ENCODE assay signal across 22 mouse cellular contexts in genomic region chr14:61559856-61560255, GRCm38 (mm10). TPM values are rescaled to one million over a fixed set of nuclear protein-coding genes. Genes with fewer than 3 reads are reported as not detected.
DNase-seq lines count a peak whose midpoint lies in the region; ATAC-seq and TF ChIP-seq lines count a peak whose summit lies in the region.
"Had no signal": no experiment of that assay in that cellular context is flagged by ENCODE, and none has a peak within 500 bp of the region (broad histone marks: within the 10 kb centered on the region; RNA-seq: fewer than 3 reads in every experiment).

No protein-coding gene starts in this region.

- no peaks in the 10 kb centered on the region for H3K4me1 ChIP-seq in intestine, postnatal 0 days (replicated peaks; ENCODE audit: control insufficient read depth, insufficient read depth, low read length)
- H3K4me1 ChIP-seq in intestine, embryonic 15.5 days (replicated peaks), result no peaks in the 10 kb centered on the region
- H3K4me1 ChIP-seq in liver, adult 2 months (ENCODE audit: control insufficient read depth, insufficient read depth, low read length), result peaks cover 3% of the 10 kb centered on the region
- peaks cover 2 to 3% of the 10 kb centered on the region in 2 experiments; a peak in 1 of 4 replicates for H3K4me1 ChIP-seq in ES-E14 (ENCODE audit: control insufficient read depth in 2 of 2, insufficient read depth in 2 of 2, low read length in 2 of 2, poor library complexity in 1 of 2)
- no peaks in the 10 kb centered on the region for H3K4me1 ChIP-seq in lung, postnatal 0 days (ENCODE audit: insufficient read depth, low read depth, low read length)
- peaks cover 9% of the 10 kb centered on the region for H3K4me1 ChIP-seq in forebrain, embryonic 13.5 days

- no peaks in the 10 kb centered on the region for H3K36me3 ChIP-seq in intestine, postnatal 0 days (ENCODE audit: control insufficient read depth, insufficient read depth)
- no peaks in the 10 kb centered on the region for H3K36me3 ChIP-seq in intestine, embryonic 15.5 days
- H3K36me3 ChIP-seq in liver, adult 2 months (ENCODE audit: control insufficient read depth, insufficient read depth, low read length), result no peaks in the 10 kb centered on the region
- H3K36me3 ChIP-seq in ES-E14 (ENCODE audit: control insufficient read depth, insufficient read depth, low read length, poor library complexity, severe bottlenecking), result no peaks in the 10 kb centered on the region
- no peaks in the 10 kb centered on the region for H3K36me3 ChIP-seq in lung, postnatal 0 days (ENCODE audit: insufficient read depth, low read length)
- no peaks in the 10 kb centered on the region for H3K36me3 ChIP-seq in forebrain, embryonic 13.5 days (ENCODE audit: poor library complexity, severe bottlenecking)
- H3K36me3 ChIP-seq: embryonic facial prominence, embryonic 15.5 days; forebrain, embryonic 10.5 days; heart, embryonic 12.5 days; lung, embryonic 15.5 days had no signal

- no peak for TF ChIP-seq EP300 in lung, postnatal 0 days (IDR thresholded peaks at IDR 0.05)

- no peak overlapping the region for H3K4me2 ChIP-seq in intestine, postnatal 0 days (replicated peaks; ENCODE audit: low read depth)
- no peak overlapping the region for H3K4me2 ChIP-seq in intestine, embryonic 15.5 days (replicated peaks)
- no peak overlapping the region for H3K4me2 ChIP-seq in lung, postnatal 0 days (replicated peaks; ENCODE audit: low read depth, low read length)
- no peak overlapping the region for H3K4me2 ChIP-seq in forebrain, embryonic 13.5 days
- H3K4me2 ChIP-seq: embryonic facial prominence, embryonic 15.5 days; heart, embryonic 12.5 days; hindbrain, embryonic 14.5 days; lung, embryonic 15.5 days had no signal

- TF ChIP-seq POLR2A in liver, adult 2 months (IDR thresholded peaks at IDR 0.05; ENCODE audit: extremely low read depth, insufficient read depth, low read length), result no peak

- no peak overlapping the region for H3K4me3 ChIP-seq in intestine, postnatal 0 days (ENCODE audit: low read depth, low read length)
- no peak overlapping the region for H3K4me3 ChIP-seq in intestine, embryonic 15.5 days (replicated peaks)
- no peak overlapping the region for H3K4me3 ChIP-seq in liver, adult 2 months (ENCODE audit: insufficient read depth, low read depth, low read length)
- no peak overlapping the region for H3K4me3 ChIP-seq in ES-E14 (ENCODE audit: insufficient read depth in 1 of 2, low read depth in 1 of 2, low read length in 2 of 2, poor library complexity in 1 of 2, severe bottlenecking in 1 of 2)
- H3K4me3 ChIP-seq in lung, postnatal 0 days (ENCODE audit: low read depth, low read length), result no peak overlapping the region
- H3K4me3 ChIP-seq in forebrain, embryonic 13.5 days, result no peak overlapping the region
- H3K4me3 ChIP-seq: embryonic facial prominence, embryonic 15.5 days; forebrain, embryonic 10.5 days; gastrocnemius, adult 2 months; heart, embryonic 12.5 days; lung, embryonic 15.5 days; megakaryocyte, embryonic 14.5 days had no signal

- H3K27me3 ChIP-seq in intestine, postnatal 0 days (replicated peaks; ENCODE audit: control insufficient read depth, insufficient read depth, low read length), result no peaks in the 10 kb centered on the region
- no peaks in the 10 kb centered on the region for H3K27me3 ChIP-seq in intestine, embryonic 15.5 days (replicated peaks)
- H3K27me3 ChIP-seq in liver, adult 2 months (ENCODE audit: control insufficient read depth, insufficient read depth, low read length), result no peaks in the 10 kb centered on the region
- H3K27me3 ChIP-seq in lung, postnatal 0 days (replicated peaks; ENCODE audit: insufficient read depth, low read length), result no peaks in the 10 kb centered on the region
- 0 out of 2 replicates have a peak, but pooled peaks cover 3% of the 10 kb centered on the region for H3K27me3 ChIP-seq in forebrain, embryonic 13.5 days
- H3K27me3 ChIP-seq: embryonic facial prominence, embryonic 15.5 days; heart, embryonic 12.5 days had no signal

- no peak overlapping the region for H3K9ac ChIP-seq in intestine, postnatal 0 days (ENCODE audit: low read depth, low read length)
- no peak overlapping the region for H3K9ac ChIP-seq in intestine, embryonic 15.5 days
- H3K9ac ChIP-seq in liver, adult 2 months (ENCODE audit: low read depth, low read length), result no peak overlapping the region
- no peak overlapping the region for H3K9ac ChIP-seq in ES-E14 (ENCODE audit: insufficient read depth, low read depth, low read length, poor library complexity, severe bottlenecking)
- no peak overlapping the region for H3K9ac ChIP-seq in lung, postnatal 0 days (replicated peaks; ENCODE audit: low read depth)
- no peak overlapping the region for H3K9ac ChIP-seq in forebrain, embryonic 13.5 days
- H3K9ac ChIP-seq: embryonic facial prominence, embryonic 15.5 days; heart, embryonic 12.5 days; hindbrain, embryonic 14.5 days; lung, embryonic 15.5 days had no signal

- WGBS in intestine, postnatal 0 days, result 50% methylated on average over 3 of the region's 3 CpGs
- WGBS in intestine, embryonic 15.5 days, result 64% methylated on average over 3 of the region's 3 CpGs
- 13% methylated on average over 3 of the region's 3 CpGs for WGBS in liver, adult 2 months
- 39% methylated on average over 3 of the region's 3 CpGs for WGBS in lung, postnatal 0 days
- WGBS in forebrain, embryonic 13.5 days, result 78% methylated on average over 3 of the region's 3 CpGs

- 0 out of 2 replicates have a peak, but pooled peaks have one; percentile 12 for ATAC-seq in intestine, postnatal 0 days
- no peak for ATAC-seq in intestine, embryonic 15.5 days
- ATAC-seq in lung, postnatal 0 days, result no peak
- ATAC-seq in forebrain, embryonic 13.5 days, result no peak
- ATAC-seq: midbrain, embryonic 16.5 days had no signal

- H3K79me2 ChIP-seq in liver, adult 2 months (ENCODE audit: control insufficient read depth, insufficient read depth, low read length), result no peaks in the 10 kb centered on the region

- peak; percentile 98 for DNase-seq in liver, adult 2 months (ENCODE audit: extremely low read depth, low read depth, low spot score)
- no peak for DNase-seq in liver
- no peak for DNase-seq in ES-E14 (ENCODE audit: low read depth, low spot score)
- DNase-seq in lung, postnatal 0 days (ENCODE audit: low spot score), result peak; percentile 54
- DNase-seq in frontal cortex, adult 2 months (ENCODE audit: extremely low spot score in 1 of 2, low spot score in 1 of 2), result no peak
- DNase-seq: adrenal gland, postnatal 36 days; cerebellum, adult 11-12 months; cerebellum, postnatal 14 days; gastrocnemius, adult 2 months; heart, postnatal 14 days; right cerebral cortex, postnatal 4 days had no signal

- H3K27ac ChIP-seq in intestine, postnatal 0 days (ENCODE audit: low read depth, low read length), result no peak overlapping the region
- no peak overlapping the region for H3K27ac ChIP-seq in intestine, embryonic 15.5 days
- H3K27ac ChIP-seq in liver, adult 2 months (replicated peaks; ENCODE audit: insufficient read depth, low read depth, low read length), result no peak overlapping the region
- H3K27ac ChIP-seq in ES-E14 (ENCODE audit: insufficient read depth, low read depth, low read length, poor library complexity, severe bottlenecking), result no peak overlapping the region
- no peak overlapping the region for H3K27ac ChIP-seq in lung, postnatal 0 days (ENCODE audit: low read length)
- H3K27ac ChIP-seq in forebrain, embryonic 13.5 days, result no peak overlapping the region
- H3K27ac ChIP-seq: forebrain, embryonic 10.5 days; gastrocnemius, adult 2 months; hindbrain, embryonic 14.5 days; lung, embryonic 15.5 days had no signal

- no peak for TF ChIP-seq CTCF in intestine, postnatal 0 days (IDR thresholded peaks at IDR 0.05; ENCODE audit: low read depth)
- TF ChIP-seq CTCF in liver, adult 2 months (IDR thresholded peaks at IDR 0.05; ENCODE audit: low read depth, low read length), result no peak
- no peak for TF ChIP-seq CTCF in lung, postnatal 0 days (IDR thresholded peaks at IDR 0.05)

- H3K9me3 ChIP-seq in intestine, postnatal 0 days (ENCODE audit: control insufficient read depth), result peaks cover 6% of the 10 kb centered on the region
- H3K9me3 ChIP-seq in intestine, embryonic 15.5 days, result no peaks in the 10 kb centered on the region
- H3K9me3 ChIP-seq in ES-E14 (ENCODE audit: control insufficient read depth, insufficient read depth, low read depth, low read length), result no peaks in the 10 kb centered on the region
- H3K9me3 ChIP-seq in lung, postnatal 0 days (ENCODE audit: low read length), result no peaks in the 10 kb centered on the region
- H3K9me3 ChIP-seq in forebrain, embryonic 13.5 days (replicated peaks), result no peaks in the 10 kb centered on the region
- H3K9me3 ChIP-seq: embryonic facial prominence, embryonic 15.5 days; lung, embryonic 15.5 days had no signal

- in situ Hi-C loops in ES-E14 (cut with MboI; ENCODE audit: low sequenced_read_pairs in 2 of 2, unreplicated experiment in 2 of 2), result no loop called here

RNA-seq across cellular contexts. Expression of gene Spryd7, which starts 3.2 kb away (rescaled TPM):
- 36.1 and 36.5 TPM in 2 replicates for polyA plus RNA-seq in intestine, postnatal 0 days (2015; fragmentation: Nextera tagmentation; extraction: Ambion mirVana)
- 24.0 and 25.5 TPM in 2 replicates for polyA plus RNA-seq in intestine, embryonic 15.5 days (2015; fragmentation: Nextera tagmentation; extraction: Ambion mirVana)
- total RNA-seq in liver, adult 2 months (2014; rRNA removed), result 19.5 and 20.7 TPM in 2 replicates
- polyA plus RNA-seq in liver, adult 2 months (2012; rRNA removed), result 15.1 and 17.5 TPM in 2 replicates
- total RNA-seq in ES-E14 (2012; rRNA removed), result 5.1 and 6.0 TPM in 2 replicates
- polyA plus RNA-seq in lung, postnatal 0 days (2015; fragmentation: Nextera tagmentation; extraction: Ambion mirVana), result 21.6 and 21.7 TPM in 2 replicates
- polyA plus RNA-seq in forebrain, embryonic 13.5 days (2015; fragmentation: Nextera tagmentation; extraction: Ambion mirVana), result 30.5 and 31.5 TPM in 2 replicates
- polyA plus RNA-seq in frontal cortex, adult 2 months (2012; rRNA removed), result 33.4 and 35.7 TPM in 2 replicates

RNA-seq across cellular contexts. Expression of gene Trim13, which starts 38.2 kb away (rescaled TPM):
- 7.9 and 8.6 TPM in 2 replicates for polyA plus RNA-seq in intestine, postnatal 0 days (2015; fragmentation: Nextera tagmentation; extraction: Ambion mirVana)
- 8.9 and 11.3 TPM in 2 replicates for polyA plus RNA-seq in intestine, embryonic 15.5 days (2015; fragmentation: Nextera tagmentation; extraction: Ambion mirVana)
- total RNA-seq in liver, adult 2 months (2014; rRNA removed), result 1.0 and 1.2 TPM in 2 replicates
- polyA plus RNA-seq in liver, adult 2 months (2012; rRNA removed), result 0.20 and 0.64 TPM in 2 replicates
- total RNA-seq in ES-E14 (2012; rRNA removed), result 19.1 and 57.9 TPM in 2 replicates
- polyA plus RNA-seq in lung, postnatal 0 days (2015; fragmentation: Nextera tagmentation; extraction: Ambion mirVana), result 23.4 and 24.4 TPM in 2 replicates
- polyA plus RNA-seq in forebrain, embryonic 13.5 days (2015; fragmentation: Nextera tagmentation; extraction: Ambion mirVana), result 53.3 and 56.9 TPM in 2 replicates
- 10.2 and 11.0 TPM in 2 replicates for polyA plus RNA-seq in frontal cortex, adult 2 months (2012; rRNA removed)

RNA-seq across cellular contexts. Expression of gene Kcnrg, which starts 47.4 kb away (rescaled TPM):
- polyA plus RNA-seq in intestine, postnatal 0 days (2015; fragmentation: Nextera tagmentation; extraction: Ambion mirVana), result 0.25 and 0.27 TPM in 2 replicates
- polyA plus RNA-seq in intestine, embryonic 15.5 days (2015; fragmentation: Nextera tagmentation; extraction: Ambion mirVana), result 0.31 and 0.73 TPM in 2 replicates
- total RNA-seq in liver, adult 2 months (2014; rRNA removed), result 0.07 TPM in 1 of 2 replicates, not detected in the other
- polyA plus RNA-seq in liver, adult 2 months (2012; rRNA removed), result not detected in 2 replicates
- total RNA-seq in ES-E14 (2012; rRNA removed), result 0.27 and 1.2 TPM in 2 replicates
- polyA plus RNA-seq in lung, postnatal 0 days (2015; fragmentation: Nextera tagmentation; extraction: Ambion mirVana), result 7.6 and 12.1 TPM in 2 replicates
- polyA plus RNA-seq in forebrain, embryonic 13.5 days (2015; fragmentation: Nextera tagmentation; extraction: Ambion mirVana), result 2.4 and 2.8 TPM in 2 replicates
- polyA plus RNA-seq in frontal cortex, adult 2 months (2012; rRNA removed), result 0.42 and 0.58 TPM in 2 replicates
- total RNA-seq: gastrocnemius, adult 2 months; neutrophil, adult 5-6 weeks had no signal

Comparison
In these comparisons a context has a peak if more than half of its experiments do, and no peak if none do; other contexts are left out.
1. DNase-seq: peak in liver, adult 2 months (single experiment) and lung, postnatal 0 days (single experiment); none in liver (single experiment), ES-E14 (single experiment) and frontal cortex, adult 2 months (0 of 2).